ENCODE assay signal across 10 mouse cellular contexts in genomic region chr1:162879595-162880369, GRCm38 (mm10). TPM values are rescaled to one million over a fixed set of nuclear protein-coding genes. Genes with fewer than 3 reads are reported as not detected.
DNase-seq lines count a peak whose midpoint lies in the region; ATAC-seq and TF ChIP-seq lines count a peak whose summit lies in the region.
"Had no signal": no experiment of that assay in that cellular context is flagged by ENCODE, and none has a peak within 500 bp of the region (broad histone marks: within the 10 kb centered on the region; RNA-seq: fewer than 3 reads in every experiment).

No protein-coding gene starts in this region.

- H3K4me3 ChIP-seq in intestine, embryonic 16.5 days (ENCODE audit: low read length) = no peak overlapping the region
- no peak overlapping the region for H3K4me3 ChIP-seq in intestine, embryonic 15.5 days (replicated peaks)
- H3K4me3 ChIP-seq in E14TG2a.4 (replicated peaks; ENCODE audit: low read length) = no peak overlapping the region
- no peak overlapping the region for H3K4me3 ChIP-seq in gastrocnemius, adult 2 months
- H3K4me3 ChIP-seq: liver, embryonic 15.5 days had no signal

- no peak overlapping the region for H3K9ac ChIP-seq in intestine, embryonic 16.5 days (ENCODE audit: low read depth, low read length)
- H3K9ac ChIP-seq in intestine, embryonic 15.5 days = no peak overlapping the region
- H3K9ac ChIP-seq: liver, embryonic 15.5 days had no signal

- no peaks in the 10 kb centered on the region for H3K9me3 ChIP-seq in intestine, embryonic 16.5 days (ENCODE audit: control insufficient read depth, low read length)
- no peaks in the 10 kb centered on the region for H3K9me3 ChIP-seq in intestine, embryonic 15.5 days
- H3K9me3 ChIP-seq in E14TG2a.4 (ENCODE audit: low read length) = no peaks in the 10 kb centered on the region
- H3K9me3 ChIP-seq: liver, embryonic 15.5 days had no signal

- peak; percentile 55 for TF ChIP-seq CTCF in E14TG2a.4 (conservative IDR thresholded peaks at IDR 0.05; ENCODE audit: low read length)
- peak; percentile 62 for TF ChIP-seq CTCF in gastrocnemius, adult 2 months (IDR thresholded peaks at IDR 0.05)

- peak; percentile 66; the same call in 1 of the 2 replicates for ATAC-seq in intestine, embryonic 16.5 days
- ATAC-seq in intestine, embryonic 15.5 days = no peak

- DNase-seq in adrenal gland, postnatal 36 days = peak; percentile 79 to 82
- DNase-seq in gastrocnemius, adult 2 months = peak; percentile 72
- peak; percentile 27 to 77 for DNase-seq in layer of hippocampus, postnatal 25 days (ENCODE audit: extremely low spot score in 1 of 2, low spot score in 1 of 2)
- DNase-seq in mesoderm, embryonic 11.5 days (ENCODE audit: low read depth, low spot score) = peak; percentile 27
- DNase-seq in urinary bladder, postnatal 36 days (ENCODE audit: low spot score in 2 of 2) = peak; percentile 51 to 68

- H3K4me1 ChIP-seq in intestine, embryonic 16.5 days (ENCODE audit: control insufficient read depth, insufficient read depth, low read length) = no peaks in the 10 kb centered on the region
- no peaks in the 10 kb centered on the region for H3K4me1 ChIP-seq in intestine, embryonic 15.5 days (replicated peaks)
- no peaks in the 10 kb centered on the region for H3K4me1 ChIP-seq in E14TG2a.4 (replicated peaks; ENCODE audit: low read depth, low read length)
- H3K4me1 ChIP-seq: liver, embryonic 15.5 days had no signal

- intact Hi-C loops in gastrocnemius, adult 2 months (cut with DNase I) = no loop called here

- H3K27me3 ChIP-seq in intestine, embryonic 16.5 days (replicated peaks; ENCODE audit: control insufficient read depth, insufficient read depth, low read length) = no peaks in the 10 kb centered on the region
- no peaks in the 10 kb centered on the region for H3K27me3 ChIP-seq in intestine, embryonic 15.5 days (replicated peaks)
- no peaks in the 10 kb centered on the region for H3K27me3 ChIP-seq in E14TG2a.4 (ENCODE audit: insufficient read depth, low read length)
- H3K27me3 ChIP-seq: liver, embryonic 15.5 days had no signal

- H3K27ac ChIP-seq in intestine, embryonic 16.5 days (ENCODE audit: low read length) = no peak overlapping the region
- no peak overlapping the region for H3K27ac ChIP-seq in intestine, embryonic 15.5 days
- H3K27ac ChIP-seq in gastrocnemius, adult 2 months = peak overlapping the region; percentile 54; the same call in 1 of the 2 replicates
- H3K27ac ChIP-seq: liver, embryonic 15.5 days had no signal

- no peaks in the 10 kb centered on the region for H3K36me3 ChIP-seq in intestine, embryonic 16.5 days (ENCODE audit: control insufficient read depth, insufficient read depth, low read length)
- H3K36me3 ChIP-seq in intestine, embryonic 15.5 days = no peaks in the 10 kb centered on the region
- no peaks in the 10 kb centered on the region for H3K36me3 ChIP-seq in E14TG2a.4 (ENCODE audit: insufficient read depth, low read length)
- H3K36me3 ChIP-seq: liver, embryonic 15.5 days had no signal

- 60% methylated on average over 11 of the region's 11 CpGs for WGBS in intestine, embryonic 16.5 days
- 60% methylated on average over 11 of the region's 11 CpGs for WGBS in intestine, embryonic 15.5 days

- H3K4me2 ChIP-seq in intestine, embryonic 16.5 days (ENCODE audit: low read depth, low read length) = no peak overlapping the region
- H3K4me2 ChIP-seq in intestine, embryonic 15.5 days (replicated peaks) = no peak overlapping the region
- H3K4me2 ChIP-seq: liver, embryonic 15.5 days had no signal

RNA-seq across cellular contexts. Expression of gene Fmo1, which starts 13.4 kb away (rescaled TPM):
- polyA plus RNA-seq in intestine, embryonic 16.5 days (2015; fragmentation: Nextera tagmentation; extraction: Ambion mirVana) = 12.8 and 14.6 TPM in 2 replicates
- polyA plus RNA-seq in intestine, embryonic 15.5 days (2015; fragmentation: Nextera tagmentation; extraction: Ambion mirVana) = 16.9 and 20.4 TPM in 2 replicates
- 100 to 1,000 TPM; 158 to 352 TPM for total RNA-seq in adrenal gland, postnatal 36 days (2021)
- 10 to 100 TPM; 13.4 to 14.1 TPM for total RNA-seq in gastrocnemius, adult 2 months (2021)
- 10 to 100 TPM in 1 of 2 experiments, 1 to 10 TPM in 1; 9.9 to 15.0 TPM for total RNA-seq in layer of hippocampus, postnatal 25 days (2021)

RNA-seq across cellular contexts. Expression of gene Fmo2, which starts 18.7 kb away (rescaled TPM):
- polyA plus RNA-seq in intestine, embryonic 16.5 days (2015; fragmentation: Nextera tagmentation; extraction: Ambion mirVana) = 2.1 and 3.4 TPM in 2 replicates
- 2.5 and 2.9 TPM in 2 replicates for polyA plus RNA-seq in intestine, embryonic 15.5 days (2015; fragmentation: Nextera tagmentation; extraction: Ambion mirVana)
- total RNA-seq in adrenal gland, postnatal 36 days (2021) = 10 to 100 TPM; 40.5 to 47.1 TPM
- 10 to 100 TPM; 16.3 to 17.7 TPM for total RNA-seq in gastrocnemius, adult 2 months (2021)
- total RNA-seq in layer of hippocampus, postnatal 25 days (2021) = 1 to 10 TPM; 2.2 TPM

RNA-seq across cellular contexts. Expression of gene Fmo6, which starts 57.5 kb away (rescaled TPM):
- not detected in 2 replicates for polyA plus RNA-seq in intestine, embryonic 16.5 days (2015; fragmentation: Nextera tagmentation; extraction: Ambion mirVana)
- not detected in 2 replicates for polyA plus RNA-seq in intestine, embryonic 15.5 days (2015; fragmentation: Nextera tagmentation; extraction: Ambion mirVana)
- total RNA-seq in adrenal gland, postnatal 36 days (2021) = not detected
- not detected for total RNA-seq in gastrocnemius, adult 2 months (2021)
- not detected for total RNA-seq in layer of hippocampus, postnatal 25 days (2021)
- polyA plus RNA-seq: liver, embryonic 15.5 days; stomach, embryonic 16.5 days had no signal

Comparison
In these comparisons a context has a peak if more than half of its experiments do, and no peak if none do; other contexts are left out.
1. DNase-seq: peak in every context shown above with its lines; median percentile 80 in adrenal gland, postnatal 36 days; 72 in gastrocnemius, adult 2 months; 60 in urinary bladder, postnatal 36 days; 52 in layer of hippocampus, postnatal 25 days; 27 in mesoderm, embryonic 11.5 days.
2. RNA of gene Fmo1, which starts 13.4 kb away (total RNA-seq): 158 to 352 TPM in adrenal gland, postnatal 36 days; 9.9 to 15.0 TPM in layer of hippocampus, postnatal 25 days and 13.4 to 14.1 TPM in gastrocnemius, adult 2 months; every median in the first group is over 4 times any median in the second.
3. RNA of gene Fmo2, which starts 18.7 kb away (total RNA-seq): 40.5 to 47.1 TPM in adrenal gland, postnatal 36 days and 16.3 to 17.7 TPM in gastrocnemius, adult 2 months; 2.2 TPM in layer of hippocampus, postnatal 25 days; every median in the first group is over 4 times any median in the second.